Mouse (Mus musculus): ENCODE measurements around the gene Ankib1. TPM values are rescaled to one million over a fixed set of nuclear protein-coding genes. Genes with fewer than 3 reads are reported as not detected.
"Not testable (repeated sequence)": the region's sequence is repeated elsewhere in the genome, so short reads cannot be mapped to it uniquely, and the experiment has no call there.

The Ankib1 gene
- polyA plus RNA-seq, 1 experiment from 2014 or later: 13.2 TPM

DNA sequence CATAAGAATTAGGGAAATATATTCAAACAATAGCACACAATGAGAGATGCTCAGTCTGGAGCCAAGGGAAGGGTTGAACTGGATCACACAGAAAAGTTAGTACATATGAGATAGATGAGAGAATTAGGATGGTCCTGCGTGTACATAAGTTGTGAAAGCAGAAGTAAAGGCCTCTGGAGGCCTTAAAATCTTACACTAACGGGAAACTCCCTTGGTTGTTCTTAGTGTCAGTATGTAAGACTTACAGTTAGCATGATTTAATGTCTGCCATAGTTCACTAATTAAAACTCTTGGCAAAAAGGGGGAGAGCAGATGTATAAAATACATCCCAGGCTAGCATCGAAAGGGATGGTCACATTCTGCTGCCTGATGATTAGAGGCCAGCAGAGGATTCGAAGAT is 148.9 kb downstream of the Ankib1 start:
- no peak for DNase-seq
- Histone ChIP-seq H3K4me1 (ENCODE audit: insufficient read depth) (no peaks in the 10 kb centered on the region), H3K9ac (no peak overlapping the region), H3K9me3 (ENCODE audit: low read depth, low read length) (no peaks in the 10 kb centered on the region), H3K4me3 (ENCODE audit: low read depth, low read length) (no peak overlapping the region), H3K27ac (ENCODE audit: low read depth) (no peak overlapping the region), H3K27me3 (ENCODE audit: insufficient read depth, low read length) (no peaks in the 10 kb centered on the region), H3K36me3 (ENCODE audit: insufficient read depth) (no peaks in the 10 kb centered on the region), H3K4me2 (no peak overlapping the region)
- WGBS: 88% methylated on average over 4 of the region's 4 CpGs
- ATAC-seq (ENCODE audit: insufficient read depth): no peak
- TF ChIP-seq CTCF (IDR thresholded peaks at IDR 0.05; ENCODE audit: low read depth): no peak

DNA sequence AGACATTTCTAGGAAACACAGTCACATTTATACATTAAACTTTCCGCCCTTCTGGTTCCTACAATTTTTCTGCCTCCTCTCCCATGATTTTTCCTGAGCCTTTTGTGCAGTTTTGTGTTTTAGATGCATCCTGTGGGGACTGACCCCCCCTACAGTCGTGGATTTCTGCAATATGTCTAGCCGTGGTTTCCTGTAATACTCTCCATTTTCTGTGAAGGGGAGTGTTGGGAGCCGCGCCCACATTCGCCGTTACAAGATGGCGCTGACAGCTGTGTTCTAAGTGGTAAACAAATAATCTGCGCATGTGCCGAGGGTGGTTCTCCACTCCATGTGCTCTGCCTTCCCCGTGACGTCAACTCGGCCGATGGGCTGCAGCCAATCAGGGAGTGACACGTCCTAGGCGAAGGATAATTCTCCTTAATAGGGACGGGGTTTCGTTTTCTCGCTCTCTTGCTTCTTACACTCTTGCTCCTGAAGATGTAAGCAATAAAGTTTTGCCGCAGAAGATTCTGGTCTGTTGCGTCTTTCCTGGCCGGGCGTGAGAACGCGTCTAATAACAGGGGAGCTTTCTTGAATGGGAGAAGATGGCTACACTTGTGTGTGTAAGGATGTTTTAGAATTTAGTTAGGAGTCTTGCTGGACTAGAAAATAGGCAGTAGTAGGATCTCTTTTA is 149.7 kb downstream of the Ankib1 start:
- ATAC-seq (ENCODE audit: insufficient read depth); H3K9ac ChIP-seq; DNase-seq; H3K4me2 ChIP-seq; H3K36me3 ChIP-seq (ENCODE audit: insufficient read depth); H3K4me1 ChIP-seq (ENCODE audit: insufficient read depth); H3K27ac ChIP-seq (ENCODE audit: low read depth); H3K27me3 ChIP-seq (ENCODE audit: insufficient read depth, low read length); H3K9me3 ChIP-seq (ENCODE audit: low read depth, low read length); H3K4me3 ChIP-seq (ENCODE audit: low read depth, low read length): not testable (repeated sequence)
- 87% methylated on average over 15 of the region's 25 CpGs for WGBS

GRCm38 (mm10) chr5:3651621-3652020 is 151.1 kb downstream of the Ankib1 start:
- no peak overlapping the region for H3K27ac ChIP-seq (ENCODE audit: low read depth)
- 75% methylated on average over 5 of the region's 5 CpGs for WGBS
- no peaks in the 10 kb centered on the region for H3K36me3 ChIP-seq (ENCODE audit: insufficient read depth)
- DNase-seq (no peak), ATAC-seq (ENCODE audit: insufficient read depth) (no peak)
- H3K9ac ChIP-seq: no peak overlapping the region
- H3K4me3 ChIP-seq (ENCODE audit: low read depth, low read length): no peak overlapping the region
- TF ChIP-seq CTCF (IDR thresholded peaks at IDR 0.05; ENCODE audit: low read depth): no peak
- H3K9me3 ChIP-seq (ENCODE audit: low read depth, low read length): no peaks in the 10 kb centered on the region
- no peak overlapping the region for H3K4me2 ChIP-seq
- no peaks in the 10 kb centered on the region for H3K4me1 ChIP-seq (ENCODE audit: insufficient read depth)
- no peaks in the 10 kb centered on the region for H3K27me3 ChIP-seq (ENCODE audit: insufficient read depth, low read length)

GRCm38 (mm10) chr5:3650881-3651280 is 151.8 kb downstream of the Ankib1 start, which contains the start of gene Tmbim7:
Gene Tmbim7, plus strand, starts transcription at chr5:3651181.
- DNase-seq (no peak), ATAC-seq (ENCODE audit: insufficient read depth) (no peak)
- WGBS: 73% methylated on average over 6 of the region's 6 CpGs
- H3K4me1 ChIP-seq (ENCODE audit: insufficient read depth): no peaks in the 10 kb centered on the region
- H3K4me2 ChIP-seq: no peak within 1 kb of the TSS
- no peak within 1 kb of the TSS for H3K9ac ChIP-seq
- no peak within 1 kb of the TSS for H3K4me3 ChIP-seq (ENCODE audit: low read depth, low read length)
- H3K9me3 ChIP-seq (ENCODE audit: low read depth, low read length): no peaks in the 10 kb centered on the region
- no peak for TF ChIP-seq CTCF (IDR thresholded peaks at IDR 0.05; ENCODE audit: low read depth)
- H3K27ac ChIP-seq (ENCODE audit: low read depth): no peak within 1 kb of the TSS
- no peaks in the 10 kb centered on the region for H3K36me3 ChIP-seq (ENCODE audit: insufficient read depth)
- H3K27me3 ChIP-seq (ENCODE audit: insufficient read depth, low read length): no peaks in the 10 kb centered on the region

GRCm38 (mm10) chr5:3648849-3649210 is 153.9 kb downstream of the Ankib1 start:
- DNase-seq (no peak), ATAC-seq (ENCODE audit: insufficient read depth) (no peak)
- TF ChIP-seq CTCF (IDR thresholded peaks at IDR 0.05; ENCODE audit: low read depth): no peak
- Histone ChIP-seq H3K4me3 (ENCODE audit: low read depth, low read length) (no peak overlapping the region), H3K9me3 (ENCODE audit: low read depth, low read length) (no peaks in the 10 kb centered on the region), H3K4me1 (ENCODE audit: insufficient read depth) (no peaks in the 10 kb centered on the region), H3K9ac (no peak overlapping the region), H3K4me2 (no peak overlapping the region), H3K27me3 (ENCODE audit: insufficient read depth, low read length) (no peaks in the 10 kb centered on the region), H3K36me3 (ENCODE audit: insufficient read depth) (peaks cover 16% of the 10 kb centered on the region), H3K27ac (ENCODE audit: low read depth) (no peak overlapping the region)
- WGBS: 75% methylated on average over 4 of the region's 4 CpGs

DNA sequence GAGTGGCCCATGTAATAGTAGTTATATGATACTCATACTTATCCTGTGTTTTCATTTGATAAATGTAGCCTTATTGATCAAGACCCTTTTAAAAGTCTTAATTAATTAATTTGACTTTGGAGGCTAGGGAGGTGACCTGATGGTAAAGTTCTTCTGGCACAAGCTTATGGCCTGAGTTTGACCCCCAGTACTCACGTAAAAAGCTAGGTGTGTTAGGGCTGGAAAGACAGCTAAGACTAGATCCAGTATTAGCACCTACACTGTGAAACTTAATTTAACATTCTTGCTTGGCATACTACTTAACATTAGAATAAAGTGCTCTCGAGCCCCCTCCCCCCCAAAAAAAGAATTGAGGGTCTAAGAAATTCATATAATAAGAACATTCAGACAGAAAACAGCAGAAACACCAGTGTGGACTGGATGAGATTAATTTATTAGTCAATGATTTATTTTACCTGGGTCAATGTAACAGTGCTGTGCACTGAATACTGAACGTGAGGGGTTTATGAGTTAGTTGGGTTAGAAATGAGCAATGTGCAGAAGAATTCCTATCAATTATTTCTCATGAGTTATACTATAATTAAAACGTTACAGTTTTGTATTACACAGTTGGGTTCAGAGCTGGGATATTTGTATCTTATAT is 154.4 kb downstream of the Ankib1 start:
- DNase-seq (no peak), ATAC-seq (ENCODE audit: insufficient read depth) (peak; percentile 36; the same call in 1 of the 2 replicates)
- no peak for TF ChIP-seq CTCF (IDR thresholded peaks at IDR 0.05; ENCODE audit: low read depth)
- WGBS: 46% methylated on average over 4 of the region's 4 CpGs
- Histone ChIP-seq H3K36me3 (ENCODE audit: insufficient read depth) (peaks cover 20% of the 10 kb centered on the region), H3K27ac (ENCODE audit: low read depth) (no peak overlapping the region; the same call in 1 of the 2 replicates), H3K4me3 (ENCODE audit: low read depth, low read length) (peak overlapping the region; percentile 96; the same call in 1 of the 2 replicates), H3K4me2 (peak overlapping the region; percentile 79), H3K4me1 (ENCODE audit: insufficient read depth) (no peaks in the 10 kb centered on the region), H3K9ac (no peak overlapping the region), H3K9me3 (ENCODE audit: low read depth, low read length) (no peaks in the 10 kb centered on the region), H3K27me3 (ENCODE audit: insufficient read depth, low read length) (no peaks in the 10 kb centered on the region)

- DNase-seq (peak; percentile 95), ATAC-seq (ENCODE audit: insufficient read depth) (peak; percentile 96)
- peak overlapping the region; percentile 79 for H3K4me2 ChIP-seq
- peak; percentile 30; the same call in 1 of the 2 replicates for TF ChIP-seq CTCF (IDR thresholded peaks at IDR 0.05; ENCODE audit: low read depth)
- peak overlapping the region; percentile 95 for H3K27ac ChIP-seq (ENCODE audit: low read depth)
- H3K27me3 ChIP-seq (ENCODE audit: insufficient read depth, low read length): no peaks in the 10 kb centered on the region
- H3K9me3 ChIP-seq (ENCODE audit: low read depth, low read length): no peaks in the 10 kb centered on the region
- peaks cover 25% of the 10 kb centered on the region for H3K36me3 ChIP-seq (ENCODE audit: insufficient read depth)
- peak overlapping the region; percentile 88 for H3K9ac ChIP-seq
- under 1% methylated on average over 32 of the region's 46 CpGs for WGBS
- H3K4me1 ChIP-seq (ENCODE audit: insufficient read depth): no peaks in the 10 kb centered on the region
- H3K4me3 ChIP-seq (ENCODE audit: low read depth, low read length): peak overlapping the region; percentile 96
Observed at GRCm38 (mm10) chr5:3647708-3648121, 155.0 kb downstream of the Ankib1 start.
